Comparison of ENCODE assay signal across 11 mouse cellular contexts in genomic region chr12:109617126-109617525, GRCm38 (mm10). TPM values are rescaled to one million over a fixed set of nuclear protein-coding genes. Genes with fewer than 3 reads are reported as not detected.
DNase-seq lines count a peak whose midpoint lies in the region; ATAC-seq and TF ChIP-seq lines count a peak whose summit lies in the region.
"Had no signal": no experiment of that assay in that cellular context is flagged by ENCODE, and none has a peak within 500 bp of the region (broad histone marks: within the 10 kb centered on the region; RNA-seq: fewer than 3 reads in every experiment).

No protein-coding gene starts in this region.

- no peak overlapping the region for H3K4me2 ChIP-seq in lung, embryonic 14.5 days
- peak overlapping the region; percentile 42 for H3K4me2 ChIP-seq in forebrain, embryonic 12.5 days
- H3K4me2 ChIP-seq in limb, embryonic 13.5 days (replicated peaks): peak overlapping the region; percentile 41
- H3K4me2 ChIP-seq in stomach, embryonic 16.5 days (ENCODE audit: low read depth, low read length): no peak overlapping the region

- 56% methylated on average over 15 of the region's 15 CpGs for WGBS in lung, embryonic 14.5 days
- WGBS in forebrain, embryonic 12.5 days: 26% methylated on average over 15 of the region's 15 CpGs
- 44% methylated on average over 15 of the region's 15 CpGs for WGBS in limb, embryonic 13.5 days
- WGBS in stomach, embryonic 16.5 days: 45% methylated on average over 15 of the region's 15 CpGs

- H3K9ac ChIP-seq in lung, embryonic 14.5 days: no peak overlapping the region
- 0 out of 2 replicates have a peak overlapping the region, but pooled peaks have one; percentile 17 for H3K9ac ChIP-seq in forebrain, embryonic 12.5 days
- no peak overlapping the region; the same call in 1 of the 2 replicates for H3K9ac ChIP-seq in limb, embryonic 13.5 days
- no peak overlapping the region for H3K9ac ChIP-seq in stomach, embryonic 16.5 days (ENCODE audit: low read length)

- H3K4me1 ChIP-seq in lung, embryonic 14.5 days (ENCODE audit: insufficient read depth): no peaks in the 10 kb centered on the region
- peaks cover 22% of the 10 kb centered on the region for H3K4me1 ChIP-seq in forebrain, embryonic 12.5 days
- peaks cover 18% of the 10 kb centered on the region for H3K4me1 ChIP-seq in limb, embryonic 13.5 days
- H3K4me1 ChIP-seq in stomach, embryonic 16.5 days (ENCODE audit: control insufficient read depth, insufficient read depth, low read length): no peaks in the 10 kb centered on the region

- H3K4me3 ChIP-seq in lung, embryonic 14.5 days (ENCODE audit: low read depth, low read length): no peak overlapping the region
- peak overlapping the region; percentile 15; the same call in 1 of the 2 replicates for H3K4me3 ChIP-seq in forebrain, embryonic 12.5 days (replicated peaks)
- H3K4me3 ChIP-seq in limb, embryonic 13.5 days: no peak overlapping the region
- no peak overlapping the region for H3K4me3 ChIP-seq in stomach, embryonic 16.5 days (replicated peaks; ENCODE audit: low read length)

- peaks cover 4% of the 10 kb centered on the region; the same call in 1 of the 2 replicates for H3K27me3 ChIP-seq in lung, embryonic 14.5 days (ENCODE audit: insufficient read depth, low read length)
- H3K27me3 ChIP-seq in forebrain, embryonic 12.5 days: 0 out of 2 replicates have a peak, but pooled peaks cover 3% of the 10 kb centered on the region
- peaks cover 8% of the 10 kb centered on the region for H3K27me3 ChIP-seq in limb, embryonic 13.5 days
- H3K27me3 ChIP-seq in stomach, embryonic 16.5 days (ENCODE audit: control insufficient read depth, insufficient read depth, low read length): no peaks in the 10 kb centered on the region

- H3K9me3 ChIP-seq in lung, embryonic 14.5 days (ENCODE audit: low read depth, low read length): no peaks in the 10 kb centered on the region
- no peaks in the 10 kb centered on the region for H3K9me3 ChIP-seq in forebrain, embryonic 12.5 days
- H3K9me3 ChIP-seq in limb, embryonic 13.5 days: no peaks in the 10 kb centered on the region
- H3K9me3 ChIP-seq in stomach, embryonic 16.5 days (replicated peaks; ENCODE audit: control insufficient read depth, low read length): no peaks in the 10 kb centered on the region

- DNase-seq in lung, embryonic 14.5 days: no peak
- no peak for DNase-seq in lung, postnatal 10 days
- DNase-seq in left cerebral cortex, adult 18-20 months (ENCODE audit: low spot score in 2 of 2): no peak
- DNase-seq in thymus, postnatal 14 days: no peak
- DNase-seq: heart, postnatal 4 days; lung, adult 18-20 months; right cerebral cortex, postnatal 14 days had no signal

- peaks cover 53% of the 10 kb centered on the region for H3K36me3 ChIP-seq in lung, embryonic 14.5 days (ENCODE audit: insufficient read depth)
- H3K36me3 ChIP-seq in forebrain, embryonic 12.5 days (replicated peaks): peaks cover 26% of the 10 kb centered on the region
- peaks cover 58% of the 10 kb centered on the region for H3K36me3 ChIP-seq in limb, embryonic 13.5 days
- H3K36me3 ChIP-seq in stomach, embryonic 16.5 days (ENCODE audit: control insufficient read depth, insufficient read depth, low read length): 0 out of 2 replicates have a peak, but pooled peaks cover 2% of the 10 kb centered on the region

- no peak for TF ChIP-seq CTCF in lung, embryonic 14.5 days (IDR thresholded peaks at IDR 0.05; ENCODE audit: low read depth)

- peak; percentile 13; the same call in 1 of the 2 replicates for ATAC-seq in lung, embryonic 14.5 days (ENCODE audit: insufficient read depth)
- peak; percentile 63; the same call in 1 of the 2 replicates for ATAC-seq in forebrain, embryonic 12.5 days (ENCODE audit: low FRiP score)
- no peak for ATAC-seq in limb, embryonic 13.5 days (ENCODE audit: low FRiP score, low read depth)
- ATAC-seq in stomach, embryonic 16.5 days (ENCODE audit: insufficient read depth, low FRiP score): peak; percentile 12; the same call in 1 of the 2 replicates

- H3K27ac ChIP-seq in lung, embryonic 14.5 days (ENCODE audit: low read depth): no peak overlapping the region
- 0 out of 2 replicates have a peak overlapping the region, but pooled peaks have one; percentile 25 for H3K27ac ChIP-seq in forebrain, embryonic 12.5 days
- no peak overlapping the region for H3K27ac ChIP-seq in limb, embryonic 13.5 days
- peak overlapping the region; percentile 43 for H3K27ac ChIP-seq in stomach, embryonic 16.5 days (ENCODE audit: low read length)

RNA-seq across cellular contexts. Expression of gene Rtl1, which starts 17.0 kb away (rescaled TPM):
- 1.1 and 1.3 TPM in 2 replicates for polyA plus RNA-seq in lung, embryonic 14.5 days (2014; fragmentation: Nextera tagmentation; extraction: Ambion mirVana)
- 1.4 and 1.6 TPM in 2 replicates for polyA plus RNA-seq in forebrain, embryonic 12.5 days (2016; fragmentation: Nextera tagmentation; extraction: Ambion mirVana)
- 2.9 and 3.1 TPM in 2 replicates for polyA plus RNA-seq in limb, embryonic 13.5 days (2015; fragmentation: Nextera tagmentation; extraction: Ambion mirVana)
- 1.3 and 2.3 TPM in 2 replicates for polyA plus RNA-seq in stomach, embryonic 16.5 days (2015; fragmentation: Nextera tagmentation; extraction: Ambion mirVana)
- total RNA-seq in left cerebral cortex, adult 18-20 months (2021): under 1 TPM; 0.21 to 0.26 TPM
- total RNA-seq: gastrocnemius, adult 18-20 months had no signal

Comparison
In these comparisons a context has a peak if more than half of its experiments do, and no peak if none do; other contexts are left out.
1. H3K27ac ChIP-seq: peak in forebrain, embryonic 12.5 days (single experiment) and stomach, embryonic 16.5 days (single experiment); none in lung, embryonic 14.5 days (single experiment) and limb, embryonic 13.5 days (single experiment).
2. H3K4me2 ChIP-seq: peak in forebrain, embryonic 12.5 days (single experiment) and limb, embryonic 13.5 days (single experiment); none in lung, embryonic 14.5 days (single experiment) and stomach, embryonic 16.5 days (single experiment).